Mouse (Mus musculus) left cerebral cortex, adult 2 months (tissue): Measurements from ENCODE around the gene Baz2a. TPM values are rescaled to one million over a fixed set of nuclear protein-coding genes. Genes with fewer than 3 reads are reported as not detected.
A peak's percentile ranks its signal among the peaks of the same experiment; 100 is the strongest.
"Not testable (repeated sequence)": the region's sequence is repeated elsewhere in the genome, so short reads cannot be mapped to it uniquely, and the experiment has no call there.

Experiments
- DNase-seq, 2 experiments: peaks; one replicate each; pipeline ENCODE4 v3.0.0; 2021 to 2022; ENCODE audit warnings: low spot score in 2 of 2, mixed read lengths in 1 of 2; ENCODE audit errors: extremely low spot score in 1 of 2
- H3K27ac ChIP-seq: fragments of 200-600 bp; 2 replicates; pipeline ENCODE4 v1.8.1; 2022
- H3K4me3 ChIP-seq: fragments of 200-600 bp; 2 replicates; pipeline ENCODE4 v1.8.1; 2022
- CTCF ChIP-seq: fragments of 200-600 bp; IDR thresholded peaks from 2 replicates; pipeline ENCODE4 v1.8.1; 2022; ENCODE audit warnings: antibody characterized with exemption, mild to moderate bottlenecking, moderate library complexity
- intact Hi-C: fragments of 180-260 bp; cut with DNase I; formaldehyde crosslinking; loops from one replicate; pipeline ENCODE4 v1.15.1; 2025
- long read RNA-seq, 2 experiments: library from polyadenylated mRNA; stranded (forward); transcript quantifications; one replicate each; pipeline ENCODE4 v2.0.0; 2021; ENCODE audit warnings: borderline mapping rate in 2 of 2
- total RNA-seq, 2 experiments: library from RNA; stranded (reverse); gene quantifications; 2 replicates each; pipeline ENCODE4 v1.2.3; 2021

The Baz2a gene
- total RNA-seq, result 10 to 100 TPM; 42.2 to 45.1 TPM
- long read RNA-seq, experiment 1, full-length matches to known transcripts, result 2 of 28 reads
- long read RNA-seq, experiment 1, partial matches to known transcripts, result 13 of 28 reads
- long read RNA-seq, experiment 1, other reads (novel, unspliced or antisense), result 13 of 28 reads
- long read RNA-seq, experiment 2, partial matches to known transcripts, result 9 of 27 reads
- long read RNA-seq, experiment 2, other reads (novel, unspliced or antisense), result 18 of 27 reads

DNA sequence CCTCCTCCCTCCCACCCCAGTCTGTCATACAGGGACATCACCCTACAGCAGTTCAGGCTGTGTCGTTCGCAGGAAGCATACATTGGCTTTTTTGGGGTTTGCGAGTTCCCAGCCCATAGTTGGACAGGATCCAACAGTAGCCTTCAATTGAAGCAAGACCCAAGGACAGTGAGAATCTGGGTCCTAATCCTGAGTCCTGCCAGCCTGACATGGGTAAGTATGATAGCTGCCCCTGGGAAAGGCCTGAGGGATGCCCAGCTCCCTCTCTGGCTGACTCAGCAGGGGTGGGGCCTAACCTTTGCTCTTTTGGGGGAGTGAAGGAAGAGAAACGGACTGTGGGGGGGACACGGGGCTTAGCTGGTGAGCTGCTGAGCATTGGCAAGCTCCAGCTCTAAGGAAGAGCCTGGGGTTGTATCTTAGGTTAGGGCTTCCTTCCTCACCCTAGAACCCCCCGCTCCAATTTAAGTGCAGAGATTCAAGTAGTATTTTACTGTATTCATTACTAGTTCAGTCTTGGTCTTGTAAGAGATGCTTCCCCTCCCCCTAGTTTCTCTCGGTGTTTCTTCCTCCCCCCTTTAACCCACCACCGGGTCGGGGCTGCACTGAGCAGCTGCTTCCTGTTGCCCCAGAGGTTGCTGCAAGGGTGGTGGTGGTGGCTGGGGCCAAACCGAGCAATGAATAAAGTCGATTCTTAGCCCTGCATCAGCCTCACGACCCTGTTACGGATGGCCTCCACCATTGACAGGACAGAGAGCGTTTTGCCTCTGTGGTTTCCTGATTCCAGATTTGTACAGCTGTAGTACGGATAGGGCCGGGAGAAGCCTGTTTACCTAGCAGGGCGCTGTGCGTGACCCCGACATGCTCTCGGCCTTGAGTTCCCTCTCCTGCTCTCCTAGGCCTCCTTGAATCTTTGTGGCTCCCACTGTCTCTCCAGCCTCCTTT lies at the start of gene Baz2a:
Gene Baz2a (plus strand): TSS at position 14 of the 942 bp plus-strand sequence.
- no peak for TF ChIP-seq CTCF
- intact Hi-C loops, result loop anchor here (2.0 to 5.0 kb wide), 2 partner anchors 97 to 180 kb away; partner anchors contain the start of gene Stat2
- H3K4me3 ChIP-seq, result peak within 1 kb of the TSS; percentile 87
- H3K27ac ChIP-seq, result peak within 1 kb of the TSS; percentile 97
- DNase-seq, result peak in 1 of 2 experiments; percentile 27

- no peak for TF ChIP-seq CTCF
- H3K4me3 ChIP-seq, result no peak overlapping the region
- intact Hi-C loops, result no loop called here
- no peak for DNase-seq
- H3K27ac ChIP-seq, result no peak overlapping the region
Measured at GRCm38 (mm10) chr10:128041636-128042035, 49.7 kb upstream of the Baz2a start.

GRCm38 (mm10) chr10:128042466-128042865 lies 48.9 kb upstream of the Baz2a start:
- DNase-seq, result no peak
- no peak overlapping the region for H3K4me3 ChIP-seq
- H3K27ac ChIP-seq, result no peak overlapping the region
- TF ChIP-seq CTCF, result no peak
- intact Hi-C loops, result no loop called here

GRCm38 (mm10) chr10:128043041-128043835 lies 48.1 kb upstream of the Baz2a start:
- no peak overlapping the region for H3K4me3 ChIP-seq
- DNase-seq, result no peak
- no peak for TF ChIP-seq CTCF
- no peak overlapping the region for H3K27ac ChIP-seq
- intact Hi-C loops, result no loop called here

DNA sequence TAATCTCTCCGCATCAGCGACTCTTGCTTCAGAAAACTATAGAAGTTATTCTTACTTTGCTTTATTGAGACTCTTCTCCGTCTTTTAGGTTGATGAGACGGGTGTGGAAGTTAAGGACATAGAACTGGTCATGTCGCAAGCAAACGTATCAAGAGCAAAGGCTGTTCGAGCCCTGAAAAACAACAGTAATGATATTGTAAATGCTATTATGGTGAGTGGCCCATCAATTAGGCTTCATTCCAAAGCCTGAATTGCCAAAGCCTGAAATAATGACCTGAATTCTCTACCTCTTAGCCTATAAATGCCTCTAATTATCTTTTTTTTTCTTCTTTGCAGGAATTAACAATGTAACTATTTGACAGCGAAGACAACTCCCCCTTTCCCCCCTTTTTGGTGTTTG lies 43.2 kb upstream of the Baz2a start:
- intact Hi-C loops, result no loop called here
- DNase-seq, result no peak
- Histone ChIP-seq H3K27ac (no peak overlapping the region), H3K4me3 (no peak overlapping the region)
- no peak for TF ChIP-seq CTCF

- Histone ChIP-seq H3K27ac (no peak overlapping the region), H3K4me3 (no peak overlapping the region)
- no peak for DNase-seq
- intact Hi-C loops, result no loop called here
- no peak for TF ChIP-seq CTCF
Measured at GRCm38 (mm10) chr10:128049741-128050140, 41.6 kb upstream of the Baz2a start.

DNA sequence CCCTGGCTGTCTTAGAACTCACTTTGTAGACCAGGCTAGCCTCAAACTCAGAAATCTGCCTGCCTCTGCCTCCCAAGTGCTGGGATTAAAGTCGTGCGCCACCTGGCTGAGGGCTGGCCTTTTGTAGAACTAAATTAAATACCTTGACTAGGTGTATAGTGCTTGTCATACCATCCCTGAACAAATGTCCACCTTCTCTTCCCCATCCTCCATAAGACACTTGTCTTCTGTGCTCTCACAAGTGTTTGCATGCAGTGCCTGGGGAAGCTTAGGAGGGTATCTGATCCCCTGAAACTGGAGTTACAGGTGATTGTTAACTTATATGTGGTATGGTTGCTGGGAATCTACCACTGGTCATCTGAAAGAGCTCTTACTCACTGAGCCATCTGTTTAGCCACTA lies 41.0 kb upstream of the Baz2a start:
- no peak for TF ChIP-seq CTCF
- Histone ChIP-seq H3K4me3 (no peak overlapping the region), H3K27ac (no peak overlapping the region)
- no peak for DNase-seq
- intact Hi-C loops, result no loop called here

GRCm38 (mm10) chr10:128051589-128051988 lies 39.8 kb upstream of the Baz2a start:
- no peak overlapping the region for H3K27ac ChIP-seq
- H3K4me3 ChIP-seq, result no peak overlapping the region
- TF ChIP-seq CTCF, result no peak
- intact Hi-C loops, result no loop called here
- no peak for DNase-seq

- intact Hi-C loops, H3K27ac ChIP-seq, DNase-seq, H3K4me3 ChIP-seq: not testable (repeated sequence)
Measured at GRCm38 (mm10) chr10:128052136-128052535, 39.2 kb upstream of the Baz2a start.

- DNase-seq, result no peak
- TF ChIP-seq CTCF, result no peak
- intact Hi-C loops, result no loop called here
- Histone ChIP-seq H3K27ac (no peak overlapping the region), H3K4me3 (no peak overlapping the region)
Measured at GRCm38 (mm10) chr10:128053001-128053400, 38.4 kb upstream of the Baz2a start.

DNA sequence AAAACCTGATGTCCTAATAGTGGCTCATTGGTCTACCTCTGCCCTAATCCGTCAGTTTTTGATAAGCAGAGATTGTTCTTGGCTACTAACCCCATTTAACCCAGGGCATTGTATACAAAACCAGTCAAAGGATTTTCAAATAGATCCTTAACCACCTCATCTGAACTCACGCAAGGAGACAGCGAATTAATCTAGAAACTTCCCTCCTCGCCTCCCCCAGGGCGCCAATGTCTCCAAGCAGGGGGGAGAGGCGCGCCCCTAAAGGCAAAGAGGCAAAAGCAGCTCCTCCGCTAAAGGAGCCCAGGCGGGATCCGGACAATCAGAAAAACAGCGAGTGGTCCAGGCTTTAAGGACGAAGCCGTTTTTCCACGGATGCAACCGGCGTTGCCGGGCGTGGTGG lies 33.2 kb upstream of the Baz2a start:
- Histone ChIP-seq H3K4me3 (peak overlapping the region; percentile 62), H3K27ac (peak overlapping the region; percentile 92)
- no peak for DNase-seq
- intact Hi-C loops, result loop anchor here (1.0 kb wide), 1 partner anchor 23 kb away; the partner anchor contains the start of gene Naca
- no peak; the same call in none of the 2 replicates for TF ChIP-seq CTCF
